Mouse (Mus musculus): ENCODE results near the gene Mrgprh.

The Mrgprh gene

GRCm38 (mm10) chr17:12915881-12916583, 40.2 kb downstream of the Mrgprh start, which contains the start of gene Mrpl18:
Gene Mrpl18, minus strand, starts transcription at chr17:12916345.
- in situ Hi-C loops (cut with MboI, MseI) = loop anchor here (10.0 kb wide), 1 partner anchor 769 kb away; no protein-coding TSS in a partner anchor

GRCm38 (mm10) chr17:12916588-12917380, 41.0 kb downstream of the Mrgprh start:
- in situ Hi-C loops (cut with MboI, MseI) = loop anchor here (10.0 kb wide), 1 partner anchor 768 kb away; no protein-coding TSS in a partner anchor

DNA sequence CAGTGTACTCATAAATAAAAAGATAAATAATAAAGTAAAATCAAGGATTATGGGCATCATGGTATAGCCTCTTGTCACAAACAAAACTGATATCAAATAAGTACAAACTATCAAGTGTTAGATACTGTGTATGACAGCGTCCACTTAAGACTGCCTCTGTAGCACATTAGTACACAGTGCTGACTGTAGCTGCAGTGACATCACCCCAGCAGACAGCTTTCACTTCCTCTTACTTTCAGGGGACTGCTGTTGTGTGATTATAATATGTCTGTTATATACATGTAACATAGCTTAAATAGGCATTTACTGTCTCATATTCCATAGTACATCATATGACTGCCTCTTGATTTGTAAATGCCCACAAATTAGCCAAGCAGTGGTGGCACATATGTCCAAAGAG, 45.2 kb downstream of the Mrgprh start:
- in situ Hi-C loops (cut with MboI, MseI) = loop anchor here (5.0 kb wide), 1 partner anchor 41 kb away; the partner anchor contains the start of gene Acat2

DNA sequence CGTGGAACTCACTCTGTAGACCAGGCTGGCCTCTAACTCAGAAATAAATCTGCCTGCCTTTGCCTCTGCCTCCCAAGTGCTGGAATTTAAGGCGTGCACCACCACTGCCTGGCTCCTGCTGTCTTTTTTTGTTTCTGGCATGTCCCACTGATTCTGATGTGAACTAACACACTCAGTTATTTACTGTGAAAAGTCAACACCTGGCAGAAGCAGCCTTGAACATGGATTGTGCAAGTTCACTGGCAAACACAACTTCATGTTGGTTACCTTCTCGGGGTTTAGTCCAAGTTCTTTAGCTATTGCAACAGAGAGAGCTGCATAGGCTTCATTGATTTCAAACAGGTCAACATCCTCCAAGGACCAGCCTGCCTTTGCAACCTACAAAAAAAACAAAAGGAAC, 49.2 kb downstream of the Mrgprh start:
- in situ Hi-C loops (cut with MboI, MseI) = no loop called here

GRCm38 (mm10) chr17:12925703-12926180, 49.9 kb downstream of the Mrgprh start:
- in situ Hi-C loops (cut with MboI, MseI) = no loop called here

All from regulatory T cell (primary cell).